Mouse (Mus musculus): ENCODE measurements at regions not wholly inside any gene's neighbourhood (a gene's known extent, or its start where the extent isn't known, plus 50 kb on each side); places are given as distances from the start of the nearest gene placed in this dataset.

DNA sequence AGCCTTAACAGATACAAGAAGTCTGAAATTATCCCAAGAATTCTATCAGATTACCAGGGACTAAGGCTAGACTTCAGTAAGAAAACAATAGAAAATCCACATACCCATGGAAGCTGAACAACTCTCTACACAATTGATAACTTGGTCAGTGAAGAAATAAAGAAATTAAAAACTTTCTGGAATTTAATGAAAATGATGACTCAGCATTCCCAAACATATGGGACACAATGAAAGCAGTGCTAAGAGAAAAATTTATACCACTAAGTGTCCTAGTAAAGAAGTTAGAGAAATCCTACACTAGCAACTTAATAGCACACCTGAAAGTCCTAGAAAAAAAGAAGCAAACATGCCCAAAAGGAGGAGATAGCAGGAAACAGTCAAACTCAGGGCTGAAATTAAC, 2306.1 kb upstream of the Gm12353 start:
- TF ChIP-seq USF1 (IDR thresholded peaks at IDR 0.05; ENCODE audit: low read depth) (no peak), CEBPB (IDR thresholded peaks at IDR 0.05; ENCODE audit: low read depth) (no peak), CTCF (IDR thresholded peaks at IDR 0.05; ENCODE audit: control insufficient read depth, insufficient read depth, insufficient read length) (no peak)

All from C2C12 (cell line).